Mouse (Mus musculus): ENCODE measurements at regions not wholly inside any gene's neighbourhood (a gene's known extent, or its start where the extent isn't known, plus 50 kb on each side); places are given as distances from the start of the nearest gene placed in this dataset.

DNA sequence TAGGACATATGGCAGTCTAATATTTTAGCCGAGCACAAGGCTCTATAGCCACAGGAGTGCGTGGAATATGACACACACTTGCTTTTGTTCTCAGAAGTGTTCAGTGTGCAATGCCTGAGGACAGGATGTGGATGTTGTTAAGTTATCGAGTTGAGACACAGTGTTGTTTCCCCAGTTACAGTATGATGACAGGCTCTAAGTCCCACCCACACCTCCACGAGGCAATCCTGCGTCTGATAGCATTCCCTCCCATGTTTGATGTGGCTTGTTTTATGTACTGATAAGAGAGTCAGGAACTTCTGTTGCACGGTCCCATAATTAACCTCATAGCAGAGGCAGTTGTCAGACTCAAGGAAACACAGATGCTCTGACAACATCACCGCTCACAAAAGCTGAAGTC is 192.6 kb downstream of the Ifng start:
- no peak overlapping the region for H3K4me3 ChIP-seq (ENCODE audit: insufficient read depth, low read length)
- no peak overlapping the region for H3K27ac ChIP-seq (ENCODE audit: insufficient read depth, low read depth, low read length)
- TF ChIP-seq CTCF (IDR thresholded peaks at IDR 0.05; ENCODE audit: low read depth, low read length) (no peak), POLR2A (IDR thresholded peaks at IDR 0.05; ENCODE audit: borderline replicate concordance, low read depth, low read length) (no peak)
- no peaks in the 10 kb centered on the region for H3K4me1 ChIP-seq (ENCODE audit: control insufficient read depth, insufficient read depth, low read length)

DNA sequence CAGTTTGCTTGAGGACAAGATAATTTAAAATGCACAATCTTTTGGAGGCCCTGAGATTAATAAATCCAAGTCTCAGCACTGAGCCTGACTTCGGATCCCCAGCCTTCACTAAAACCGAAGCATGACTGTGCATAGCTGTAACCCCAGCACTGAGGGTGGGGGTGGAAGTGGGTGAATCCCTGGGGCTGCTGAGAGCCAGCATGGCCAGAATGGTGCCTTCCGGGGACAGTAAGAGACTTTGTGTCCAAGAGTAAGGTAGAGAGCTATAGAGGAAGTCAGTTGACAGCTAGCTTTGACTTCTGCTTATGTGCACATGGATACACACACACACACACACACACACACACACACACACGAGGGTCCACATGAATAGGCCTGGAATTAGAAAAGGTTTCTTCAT is 198.3 kb downstream of the Ifng start:
- H3K4me1 ChIP-seq (ENCODE audit: control insufficient read depth, insufficient read depth, low read length), result no peaks in the 10 kb centered on the region
- TF ChIP-seq POLR2A (IDR thresholded peaks at IDR 0.05; ENCODE audit: borderline replicate concordance, low read depth, low read length) (no peak), CTCF (IDR thresholded peaks at IDR 0.05; ENCODE audit: low read depth, low read length) (no peak)
- no peak overlapping the region for H3K4me3 ChIP-seq (ENCODE audit: insufficient read depth, low read length)
- no peak overlapping the region for H3K27ac ChIP-seq (ENCODE audit: insufficient read depth, low read depth, low read length)

DNA sequence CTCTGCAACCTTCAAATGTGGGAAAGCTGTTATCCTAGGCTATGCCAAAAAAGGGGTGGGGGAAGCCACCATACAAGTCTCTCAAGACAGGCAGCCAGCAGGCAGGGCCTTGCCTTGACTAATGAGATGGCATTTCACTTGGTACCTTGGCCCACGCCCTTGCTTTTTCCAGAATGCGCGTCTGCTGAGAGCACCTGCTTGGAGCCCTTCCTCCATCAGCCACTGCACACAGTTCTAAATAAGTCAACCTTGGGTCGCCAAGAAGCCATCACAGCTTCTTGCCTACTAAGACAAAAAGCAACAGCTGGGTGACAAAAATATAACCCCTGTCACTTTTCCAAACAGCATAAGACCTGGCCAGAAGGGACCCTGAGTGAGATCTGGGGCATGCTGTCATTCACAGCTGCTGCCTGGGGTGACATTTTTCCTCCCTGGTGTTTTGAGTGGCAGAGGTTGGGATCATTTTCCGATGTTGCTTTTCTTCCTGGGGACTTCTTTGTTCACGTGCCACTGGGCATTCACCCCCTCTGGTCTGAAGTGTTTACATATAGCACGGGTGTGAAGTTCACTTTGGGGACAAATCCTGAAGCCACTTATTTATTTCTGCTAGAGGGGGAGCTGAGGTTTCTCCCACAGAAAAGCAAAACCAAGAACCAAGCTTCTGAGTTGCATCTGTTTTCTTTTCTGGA is 199.4 kb downstream of the Ifng start:
- Histone ChIP-seq H3K4me3 (ENCODE audit: insufficient read depth, low read length) (no peak overlapping the region), H3K4me1 (ENCODE audit: control insufficient read depth, insufficient read depth, low read length) (no peaks in the 10 kb centered on the region), H3K27ac (ENCODE audit: insufficient read depth, low read depth, low read length) (no peak overlapping the region)
- TF ChIP-seq CTCF (IDR thresholded peaks at IDR 0.05; ENCODE audit: low read depth, low read length) (no peak), POLR2A (IDR thresholded peaks at IDR 0.05; ENCODE audit: borderline replicate concordance, low read depth, low read length) (no peak)

DNA sequence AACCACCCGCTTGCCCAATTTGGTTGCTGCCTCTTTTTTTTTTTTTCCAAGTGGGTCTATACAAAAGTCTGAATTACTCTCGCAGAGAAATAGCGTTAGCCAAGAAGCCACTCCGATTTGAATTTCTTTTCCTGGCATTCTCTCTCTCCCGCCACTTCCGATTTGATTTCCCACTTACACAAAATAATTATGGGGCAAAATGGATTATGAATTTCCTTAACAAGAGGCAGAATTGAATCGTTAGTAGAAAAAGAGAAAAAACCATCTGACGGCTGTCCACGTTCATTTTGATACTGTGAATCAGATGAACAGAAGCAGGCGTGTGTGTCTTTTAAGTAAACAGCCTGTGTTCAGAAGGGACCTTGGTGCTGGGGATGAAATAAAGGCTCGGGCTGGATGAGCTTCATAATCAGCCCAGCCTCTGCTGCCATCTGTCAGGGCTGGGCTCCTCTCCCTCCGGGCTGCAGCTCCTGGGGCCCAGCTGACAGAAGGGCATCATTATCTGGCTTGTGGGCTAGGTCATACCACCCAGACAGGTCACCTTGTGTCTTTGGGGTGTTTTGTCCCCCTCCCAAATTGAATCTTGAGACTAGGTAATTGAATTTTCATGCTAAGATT is 200.1 kb downstream of the Ifng start:
- no peaks in the 10 kb centered on the region for H3K4me1 ChIP-seq (ENCODE audit: control insufficient read depth, insufficient read depth, low read length)
- TF ChIP-seq CTCF (IDR thresholded peaks at IDR 0.05; ENCODE audit: low read depth, low read length) (no peak), POLR2A (IDR thresholded peaks at IDR 0.05; ENCODE audit: borderline replicate concordance, low read depth, low read length) (no peak)
- no peak overlapping the region for H3K4me3 ChIP-seq (ENCODE audit: insufficient read depth, low read length)
- H3K27ac ChIP-seq (ENCODE audit: insufficient read depth, low read depth, low read length), result no peak overlapping the region

DNA sequence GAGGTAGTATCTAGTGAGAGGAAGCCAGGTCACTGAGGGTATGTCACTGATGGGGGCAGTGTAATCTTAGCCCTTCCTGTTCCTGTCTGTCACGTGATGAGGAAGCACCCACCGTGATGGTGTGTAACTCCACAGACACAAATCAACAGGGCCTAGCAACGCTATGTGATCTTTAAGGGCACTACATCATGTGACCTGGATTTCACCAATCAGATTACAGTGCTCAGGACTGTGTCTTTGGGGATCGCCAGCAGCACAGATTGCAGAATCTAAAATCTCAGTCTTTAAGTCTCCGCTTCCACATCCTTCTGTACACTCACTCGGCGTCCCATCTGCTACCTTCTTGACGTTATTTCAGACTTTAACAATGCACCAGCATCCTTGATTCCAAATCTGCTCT is 202.8 kb downstream of the Ifng start:
- TF ChIP-seq CTCF (IDR thresholded peaks at IDR 0.05; ENCODE audit: low read depth, low read length) (no peak), POLR2A (IDR thresholded peaks at IDR 0.05; ENCODE audit: borderline replicate concordance, low read depth, low read length) (no peak)
- Histone ChIP-seq H3K4me1 (ENCODE audit: control insufficient read depth, insufficient read depth, low read length) (no peaks in the 10 kb centered on the region), H3K27ac (ENCODE audit: insufficient read depth, low read depth, low read length) (no peak overlapping the region), H3K4me3 (ENCODE audit: insufficient read depth, low read length) (no peak overlapping the region)

DNA sequence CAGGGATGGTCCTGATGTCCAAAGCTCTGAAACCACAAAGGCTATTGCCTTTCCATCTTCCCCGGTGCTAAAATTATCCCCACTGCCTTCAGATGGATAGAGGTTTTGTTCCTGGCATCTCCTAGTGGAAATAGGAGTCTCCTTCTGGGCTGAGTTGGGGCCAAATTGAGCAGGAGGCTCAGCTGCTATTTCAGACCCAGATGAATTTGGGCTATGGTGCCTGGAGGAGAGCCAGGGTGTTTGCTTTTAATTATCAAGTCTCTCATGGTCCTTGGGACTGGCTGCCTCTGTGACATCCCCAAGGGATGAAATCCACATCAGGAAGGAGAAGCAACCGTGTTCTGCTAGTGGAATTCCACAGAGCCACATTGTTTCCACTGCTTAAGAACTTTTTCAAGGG is 207.3 kb downstream of the Ifng start:
- H3K27ac ChIP-seq (ENCODE audit: insufficient read depth, low read depth, low read length), result no peak overlapping the region
- TF ChIP-seq POLR2A (IDR thresholded peaks at IDR 0.05; ENCODE audit: borderline replicate concordance, low read depth, low read length), result no peak
- TF ChIP-seq CTCF (IDR thresholded peaks at IDR 0.05; ENCODE audit: low read depth, low read length), result no peak
- no peaks in the 10 kb centered on the region for H3K4me1 ChIP-seq (ENCODE audit: control insufficient read depth, insufficient read depth, low read length)
- no peak overlapping the region for H3K4me3 ChIP-seq (ENCODE audit: insufficient read depth, low read length)

DNA sequence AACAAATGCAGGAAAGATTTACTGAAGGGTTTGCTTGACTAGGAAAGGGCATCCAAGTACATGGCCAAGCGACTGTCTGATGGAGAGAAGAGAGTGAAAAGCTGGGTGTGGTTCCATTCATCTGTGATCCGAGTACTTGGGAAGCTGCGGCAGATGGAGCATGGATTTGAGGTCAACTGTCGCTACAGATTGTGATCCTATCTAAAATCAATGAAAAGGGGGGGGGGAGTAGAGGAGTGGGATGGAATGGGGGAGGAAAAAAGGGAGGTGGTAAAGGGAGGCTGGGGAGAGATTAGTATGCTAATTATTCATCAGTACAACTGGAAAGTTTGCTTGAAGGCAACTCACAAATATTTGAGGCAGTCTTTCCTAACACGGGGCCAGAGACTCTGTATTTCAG is 213.4 kb downstream of the Dyrk2 start:
- no peak for TF ChIP-seq CTCF (IDR thresholded peaks at IDR 0.05; ENCODE audit: low read depth, low read length)
- no peak for TF ChIP-seq POLR2A (IDR thresholded peaks at IDR 0.05; ENCODE audit: borderline replicate concordance, low read depth, low read length)
- Histone ChIP-seq H3K4me3 (ENCODE audit: insufficient read depth, low read length) (no peak overlapping the region), H3K27ac (ENCODE audit: insufficient read depth, low read depth, low read length) (no peak overlapping the region), H3K4me1 (ENCODE audit: control insufficient read depth, insufficient read depth, low read length) (no peaks in the 10 kb centered on the region)

DNA sequence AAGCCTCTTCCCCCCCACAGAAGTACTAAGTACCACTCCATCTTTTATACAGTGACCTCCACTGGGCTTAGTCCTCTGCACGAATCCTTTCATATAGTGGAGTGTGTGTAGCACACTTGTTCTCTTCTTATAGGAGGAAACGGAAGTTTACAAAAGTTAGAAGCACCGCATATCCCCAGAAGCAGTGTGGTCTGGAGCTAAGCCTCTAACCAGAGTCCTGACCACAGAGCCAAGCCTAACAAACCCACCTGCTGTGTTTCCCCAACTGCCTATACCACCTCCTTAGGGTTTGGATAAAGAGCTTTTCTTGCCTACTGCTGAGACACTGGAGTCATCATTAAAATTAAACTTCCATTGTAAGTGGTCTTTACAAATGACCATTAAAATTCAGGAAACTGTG is 204.0 kb downstream of the Dyrk2 start:
- Histone ChIP-seq H3K4me3 (ENCODE audit: insufficient read depth, low read length) (no peak overlapping the region), H3K27ac (ENCODE audit: insufficient read depth, low read depth, low read length) (no peak overlapping the region), H3K4me1 (ENCODE audit: control insufficient read depth, insufficient read depth, low read length) (no peaks in the 10 kb centered on the region)
- TF ChIP-seq CTCF (IDR thresholded peaks at IDR 0.05; ENCODE audit: low read depth, low read length) (no peak), POLR2A (IDR thresholded peaks at IDR 0.05; ENCODE audit: borderline replicate concordance, low read depth, low read length) (no peak)

DNA sequence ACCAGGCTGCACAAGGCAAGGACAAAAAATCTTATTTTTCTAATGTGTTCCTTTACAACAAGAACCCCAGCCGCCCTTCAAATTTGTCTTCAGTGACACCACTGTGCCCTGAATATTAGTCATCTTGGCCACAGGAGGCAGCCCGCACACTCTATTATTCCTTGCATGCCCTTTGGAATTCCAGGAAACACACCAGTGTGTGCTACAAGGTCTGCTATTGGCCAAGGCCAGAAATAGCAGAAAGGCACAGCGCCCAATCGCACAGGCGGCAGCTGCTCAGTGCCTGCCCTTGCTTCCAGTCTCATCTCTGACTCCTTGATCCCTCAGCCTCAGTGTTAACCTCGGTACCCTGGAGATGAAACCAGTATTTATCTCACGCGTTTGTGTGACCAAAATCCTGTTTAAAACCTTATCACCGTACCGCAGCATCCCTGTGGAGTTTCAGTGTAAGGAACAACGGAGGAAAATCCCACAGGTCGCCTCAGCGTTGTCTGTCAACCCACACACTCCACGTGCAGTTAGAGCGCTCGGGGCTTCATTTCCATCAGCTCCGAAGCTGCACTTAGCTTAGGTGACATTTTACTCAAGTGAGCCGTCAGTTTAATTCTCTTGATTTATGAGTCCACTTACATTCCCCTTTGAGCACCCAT is 194.1 kb downstream of the Dyrk2 start:
- no peaks in the 10 kb centered on the region for H3K4me1 ChIP-seq (ENCODE audit: control insufficient read depth, insufficient read depth, low read length)
- TF ChIP-seq POLR2A (IDR thresholded peaks at IDR 0.05; ENCODE audit: borderline replicate concordance, low read depth, low read length) (no peak), CTCF (IDR thresholded peaks at IDR 0.05; ENCODE audit: low read depth, low read length) (no peak)
- H3K27ac ChIP-seq (ENCODE audit: insufficient read depth, low read depth, low read length), result no peak overlapping the region
- no peak overlapping the region for H3K4me3 ChIP-seq (ENCODE audit: insufficient read depth, low read length)

DNA sequence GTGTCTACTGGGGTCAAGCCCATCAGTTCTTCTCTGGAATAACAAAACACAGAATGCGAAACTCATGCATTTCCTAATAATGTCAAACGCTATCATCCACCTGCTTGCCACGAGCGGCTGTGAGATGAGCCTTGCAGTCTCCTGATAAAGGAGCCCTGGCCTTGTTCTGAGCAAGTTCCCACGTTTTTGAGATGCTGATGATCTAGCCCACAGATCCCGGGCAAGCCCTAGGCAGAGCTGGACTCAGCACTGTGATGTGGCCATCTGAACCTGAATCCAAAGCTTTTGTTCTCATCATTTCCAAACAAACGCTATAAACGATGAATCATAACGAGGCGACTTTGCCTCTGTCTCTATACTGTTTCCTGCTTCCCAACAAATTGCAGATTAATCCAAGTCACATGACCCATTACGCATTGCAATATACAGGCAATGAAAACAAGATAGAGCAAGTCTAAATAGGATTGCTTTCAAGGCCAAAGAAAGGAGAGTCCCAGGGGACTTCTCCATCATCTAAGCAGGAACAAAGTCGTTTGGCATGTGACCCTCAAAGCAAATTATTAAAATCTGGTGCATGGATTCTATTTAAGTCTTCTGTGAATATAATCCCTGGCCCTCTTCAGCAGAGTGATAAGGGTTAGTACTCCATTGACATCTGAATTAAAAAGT is 191.1 kb downstream of the Dyrk2 start:
- Histone ChIP-seq H3K27ac (ENCODE audit: insufficient read depth, low read depth, low read length) (no peak overlapping the region), H3K4me3 (ENCODE audit: insufficient read depth, low read length) (no peak overlapping the region), H3K4me1 (ENCODE audit: control insufficient read depth, insufficient read depth, low read length) (no peaks in the 10 kb centered on the region)
- TF ChIP-seq CTCF (IDR thresholded peaks at IDR 0.05; ENCODE audit: low read depth, low read length) (no peak), POLR2A (IDR thresholded peaks at IDR 0.05; ENCODE audit: borderline replicate concordance, low read depth, low read length) (no peak)
